Mouse (Mus musculus): Measurements from ENCODE around the gene Vmn1r239-ps.
"Not testable (repeated sequence)": the region's sequence is repeated elsewhere in the genome, so short reads cannot be mapped to it uniquely, and the experiment has no call there.

Vmn1r239-ps gene

GRCm38 (mm10) chrX:147453610-147454009 lies at the start of gene Vmn1r239-ps:
Vmn1r239-ps (minus strand) TSS chrX:147453710.
- DNase-seq (ENCODE audit: low read depth, low spot score) = not testable (repeated sequence)

GRCm38 (mm10) chrX:147489551-147489950 lies 36.0 kb upstream of the Vmn1r239-ps start:
- DNase-seq (ENCODE audit: low read depth, low spot score) = no peak

- no peak for DNase-seq (ENCODE audit: low read depth, low spot score)
Observed at GRCm38 (mm10) chrX:147443386-147443785, 10.1 kb downstream of the Vmn1r239-ps start.

GRCm38 (mm10) chrX:147435400-147435799 lies 18.1 kb downstream of the Vmn1r239-ps start:
- DNase-seq (ENCODE audit: low read depth, low spot score) = no peak

GRCm38 (mm10) chrX:147429753-147430152 lies 23.8 kb downstream of the Vmn1r239-ps start:
- DNase-seq (ENCODE audit: low read depth, low spot score) = no peak

GRCm38 (mm10) chrX:147429129-147429528 lies 24.4 kb downstream of the Vmn1r239-ps start, which contains the start of gene Il13ra2:
Il13ra2 (minus strand) TSS chrX:147429192.
- DNase-seq (ENCODE audit: low read depth, low spot score) = no peak

All from WW6 (cell line).